Mouse (Mus musculus) intestine, embryonic 14.5 days (tissue): Measurements from ENCODE around the gene Fabp1. TPM values are rescaled to one million over a fixed set of nuclear protein-coding genes. Genes with fewer than 3 reads are reported as not detected.

Experiments used
- ATAC-seq: fragments of 200-750 bp; cut with Nextera tagmentation; replicated peaks from 2 replicates; pipeline ENCODE4 v1.8.0; 2017; ENCODE audit warnings: low read depth, moderate number of reproducible peaks, moderate TSS enrichment, moderate library complexity; ENCODE audit not compliant: low FRiP score, low TSS enrichment
- DNase-seq: peaks from one replicate; pipeline ENCODE4 v3.0.0-alpha.2; 2018; ENCODE audit warnings: low spot score
- H3K27ac ChIP-seq: fragments of 300-500 bp; sonication (generic); 2 replicates; pipeline ENCODE4 v1.5.1; 2014; ENCODE audit warnings: low read depth, mild to moderate bottlenecking, control low read depth
- H3K27me3 ChIP-seq: fragments of 300-500 bp; sonication (generic); replicated peaks from 2 replicates; pipeline ENCODE4 v1.6.1; 2014; ENCODE audit warnings: low read length, control low read depth; ENCODE audit not compliant: control insufficient read depth, insufficient read depth
- H3K36me3 ChIP-seq: fragments of 300-500 bp; sonication (generic); 2 replicates; pipeline ENCODE4 v1.6.1; 2014; ENCODE audit warnings: low read length, control low read depth; ENCODE audit not compliant: control insufficient read depth, insufficient read depth
- H3K4me1 ChIP-seq: fragments of 300-500 bp; sonication (generic); replicated peaks from 2 replicates; pipeline ENCODE4 v1.6.1; 2014; ENCODE audit warnings: low read length, control low read depth, mixed read lengths; ENCODE audit not compliant: control insufficient read depth, insufficient read depth
- H3K4me2 ChIP-seq: fragments of 300-500 bp; sonication (generic); 2 replicates; pipeline ENCODE4 v1.6.1; 2014; ENCODE audit warnings: low read length
- H3K4me3 ChIP-seq: fragments of 300-500 bp; sonication (generic); 2 replicates; pipeline ENCODE4 v1.5.1; 2014; ENCODE audit warnings: low read depth, low read length, control low read depth, mixed read lengths
- H3K9ac ChIP-seq: fragments of 300-500 bp; sonication (generic); 2 replicates; pipeline ENCODE4 v1.6.1; 2014; ENCODE audit warnings: mild to moderate bottlenecking, low read length
- H3K9me3 ChIP-seq: fragments of 300-500 bp; sonication (generic); 2 replicates; pipeline ENCODE4 v1.6.1; 2016; ENCODE audit warnings: low read length, control low read depth; ENCODE audit not compliant: control insufficient read depth
- WGBS: fragments of 180-500 bp; shearing (Covaris S2); extraction: QIAGEN DNeasy Blood & Tissue Kit; methylation state at CpG from one replicate; pipeline ENCODE4 v1.1.7; 2014; 5-methylcytosine and 5-hydroxymethylcytosine counted together
- polyA plus RNA-seq: library from polyadenylated mRNA; unstranded; fragments of >200 nt; fragmentation: Nextera tagmentation; extraction: Ambion mirVana; gene quantifications from 2 replicates; pipeline ENCODE4 v1.2.1, GENCODE M21; 2014

Gene Fabp1
- polyA plus RNA-seq, 1 experiment from 2014 or later, result 153 TPM

DNA sequence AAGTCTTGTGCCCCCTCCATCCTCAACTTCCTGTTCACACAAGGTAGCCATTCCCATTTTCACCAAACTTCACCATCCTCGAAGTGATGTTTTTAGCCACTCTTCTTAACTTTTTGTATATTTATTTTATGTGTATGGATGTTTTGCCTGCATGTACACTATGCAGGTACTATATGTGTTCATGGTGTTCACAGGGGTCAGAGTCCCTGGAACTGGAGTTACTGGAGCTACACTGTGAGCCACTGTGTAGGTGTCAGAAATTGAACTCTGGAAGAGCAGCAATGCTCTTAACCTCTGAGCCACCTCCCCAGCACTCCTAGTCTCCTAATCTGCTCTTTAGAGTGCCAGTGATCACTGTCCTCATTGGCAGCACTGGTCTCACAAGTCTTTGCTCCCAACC, 48.8 kb downstream of the Fabp1 start:
- Histone ChIP-seq H3K4me2 (no peak overlapping the region), H3K36me3 (no peaks in the 10 kb centered on the region), H3K9ac (no peak overlapping the region), H3K27me3 (no peaks in the 10 kb centered on the region), H3K9me3 (no peaks in the 10 kb centered on the region), H3K4me3 (no peak overlapping the region), H3K27ac (no peak overlapping the region), H3K4me1 (no peaks in the 10 kb centered on the region)
- no peak for DNase-seq
- 80% methylated on average over 1 of the region's 1 CpGs for WGBS
- ATAC-seq, result no peak

DNA sequence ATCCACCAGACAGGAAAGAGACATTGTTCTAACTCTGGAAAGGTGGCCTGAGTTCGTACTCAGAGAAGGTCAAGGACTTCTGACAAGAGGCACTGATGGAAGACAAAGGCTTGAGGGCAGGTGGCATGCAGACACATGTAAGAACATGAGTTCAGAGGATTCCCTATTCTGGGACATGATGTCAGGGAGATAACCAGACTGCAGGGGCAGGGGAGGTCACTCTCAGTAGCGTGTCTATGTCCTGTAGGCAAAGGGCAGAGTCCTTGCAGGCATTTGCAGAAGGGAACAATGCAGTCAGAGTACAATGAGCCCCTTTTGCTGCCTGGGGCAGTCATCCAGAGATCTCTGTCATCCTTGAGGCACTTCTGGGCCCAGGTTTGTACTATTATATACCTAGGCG, 50.0 kb downstream of the Fabp1 start:
- H3K36me3 ChIP-seq, result no peaks in the 10 kb centered on the region
- no peak for DNase-seq

DNA sequence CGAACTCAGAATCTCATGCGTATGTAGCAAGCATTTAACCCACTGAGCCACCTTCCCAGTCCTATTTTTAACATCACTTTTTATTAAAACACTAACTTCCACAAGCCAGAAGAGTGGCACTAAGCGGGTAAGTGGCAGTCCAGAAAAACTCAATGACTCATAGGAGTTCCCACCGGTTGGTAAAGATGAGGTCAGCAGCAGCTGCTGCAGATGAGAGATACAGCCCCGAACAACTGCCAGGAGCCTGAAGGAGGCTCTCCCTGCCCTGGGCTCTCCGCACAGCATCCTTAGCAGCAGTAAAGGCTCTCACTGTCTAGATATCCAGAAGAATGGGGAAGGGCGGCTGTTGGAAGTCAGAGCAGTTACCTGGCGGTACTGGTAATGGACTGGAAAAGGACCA, 51.3 kb downstream of the Fabp1 start:
- ATAC-seq (no peak), DNase-seq (no peak)
- H3K9me3 ChIP-seq, result no peaks in the 10 kb centered on the region
- WGBS, result 78% methylated on average over 8 of the region's 8 CpGs
- no peak overlapping the region for H3K4me2 ChIP-seq
- no peaks in the 10 kb centered on the region for H3K4me1 ChIP-seq
- no peaks in the 10 kb centered on the region for H3K27me3 ChIP-seq
- H3K36me3 ChIP-seq, result no peaks in the 10 kb centered on the region
- no peak overlapping the region for H3K27ac ChIP-seq
- no peak overlapping the region for H3K9ac ChIP-seq
- H3K4me3 ChIP-seq, result no peak overlapping the region

More for the DNA sequence above, 50.0 kb downstream of the Fabp1 start:
- H3K4me2 ChIP-seq, result no peak overlapping the region
- H3K9me3 ChIP-seq, result no peaks in the 10 kb centered on the region
- H3K9ac ChIP-seq, result no peak overlapping the region
- no peaks in the 10 kb centered on the region for H3K27me3 ChIP-seq
- no peak overlapping the region for H3K27ac ChIP-seq
- ATAC-seq, result no peak
- no peak overlapping the region for H3K4me3 ChIP-seq
- WGBS, result 71% methylated on average over 3 of the region's 3 CpGs
- H3K4me1 ChIP-seq, result no peaks in the 10 kb centered on the region

DNA sequence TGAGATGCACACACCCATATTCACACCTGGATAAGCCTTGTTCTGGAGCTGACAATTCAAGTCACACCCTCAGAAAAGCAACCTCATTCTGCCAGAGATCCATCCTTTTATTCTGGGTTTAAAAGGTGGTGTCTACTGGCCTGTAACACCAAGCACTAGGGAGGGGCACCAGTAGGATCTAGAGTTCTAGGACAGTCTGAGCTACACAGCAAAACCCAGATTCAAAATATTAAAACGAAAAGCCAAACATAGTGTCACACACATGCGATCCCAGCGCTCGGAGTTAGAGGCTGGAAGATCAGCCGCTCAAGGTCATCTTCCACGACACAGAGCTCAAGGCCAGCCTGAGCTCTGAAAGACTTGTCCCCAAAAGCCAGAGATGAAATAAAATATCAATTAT, 54.8 kb downstream of the Fabp1 start:
- Histone ChIP-seq H3K36me3 (no peaks in the 10 kb centered on the region), H3K27ac (no peak overlapping the region), H3K4me1 (no peaks in the 10 kb centered on the region), H3K27me3 (no peaks in the 10 kb centered on the region), H3K9me3 (no peaks in the 10 kb centered on the region), H3K9ac (no peak overlapping the region), H3K4me3 (no peak overlapping the region), H3K4me2 (no peak overlapping the region)
- DNase-seq (no peak), ATAC-seq (no peak)
- 89% methylated on average over 6 of the region's 6 CpGs for WGBS

Other genes with a start within 250 kb of the Fabp1 start
- gene Foxi3, start 243.3 kb upstream of the Fabp1 start, polyA plus RNA-seq, result not detected in 2 replicates
- gene Thnsl2, start 55.4 kb upstream of the Fabp1 start, polyA plus RNA-seq, result 21.5 and 23.0 TPM in 2 replicates
- 49.6 and 55.7 TPM in 2 replicates for gene Krcc1, start 71.8 kb downstream of the Fabp1 start, polyA plus RNA-seq
- 0.56 and 0.78 TPM in 2 replicates for gene Smyd1, start 122.4 kb downstream of the Fabp1 start, polyA plus RNA-seq
- gene Cd8b1, start 123.0 kb downstream of the Fabp1 start, polyA plus RNA-seq, result 0.16 TPM in 1 of 2 replicates, not detected in the other
- gene Cd8a, start 173.6 kb downstream of the Fabp1 start, polyA plus RNA-seq, result not detected in 2 replicates
- 9.0 and 10.0 TPM in 2 replicates for gene Rmnd5a, start 240.8 kb downstream of the Fabp1 start, polyA plus RNA-seq